Mouse (Mus musculus): ENCODE results near the gene Tmsb15b1.

DNA sequence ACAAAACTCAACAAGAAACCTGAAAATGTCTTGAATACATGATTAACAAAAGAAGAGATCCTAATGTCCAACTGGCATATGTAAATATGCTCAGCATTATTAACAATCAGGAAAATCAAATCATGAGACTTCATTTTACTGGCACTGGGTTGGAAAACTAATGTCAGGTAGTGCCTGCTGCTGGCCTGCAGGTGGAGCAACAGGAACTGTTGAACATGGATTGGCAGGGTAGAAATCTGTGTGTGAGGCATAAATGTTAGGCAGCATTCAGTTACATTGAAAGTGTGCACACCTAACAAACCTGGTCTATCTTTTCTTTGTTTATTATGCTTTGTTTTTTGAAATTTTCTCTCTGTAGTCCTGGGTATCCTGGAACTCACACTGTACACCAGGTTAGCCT is 1.9 kb upstream of the Tmsb15b1 start:
- TF ChIP-seq CTCF (IDR thresholded peaks at IDR 0.05; ENCODE audit: borderline replicate concordance, extremely low read depth, insufficient read depth, insufficient read length), result peak; percentile 47; the same call in 1 of the 2 replicates
- no peak for TF ChIP-seq POLR2A (IDR thresholded peaks at IDR 0.05; ENCODE audit: borderline replicate concordance, extremely low read depth, insufficient read depth, insufficient read length, poor library complexity, severe bottlenecking)
